Mouse (Mus musculus): Measurements from ENCODE around the gene 4933434E20Rik. TPM values are rescaled to one million over a fixed set of nuclear protein-coding genes. Genes with fewer than 3 reads are reported as not detected.

The 4933434E20Rik gene
- polyA plus RNA-seq, 1 experiment from 2014 or later, result 162 TPM

DNA sequence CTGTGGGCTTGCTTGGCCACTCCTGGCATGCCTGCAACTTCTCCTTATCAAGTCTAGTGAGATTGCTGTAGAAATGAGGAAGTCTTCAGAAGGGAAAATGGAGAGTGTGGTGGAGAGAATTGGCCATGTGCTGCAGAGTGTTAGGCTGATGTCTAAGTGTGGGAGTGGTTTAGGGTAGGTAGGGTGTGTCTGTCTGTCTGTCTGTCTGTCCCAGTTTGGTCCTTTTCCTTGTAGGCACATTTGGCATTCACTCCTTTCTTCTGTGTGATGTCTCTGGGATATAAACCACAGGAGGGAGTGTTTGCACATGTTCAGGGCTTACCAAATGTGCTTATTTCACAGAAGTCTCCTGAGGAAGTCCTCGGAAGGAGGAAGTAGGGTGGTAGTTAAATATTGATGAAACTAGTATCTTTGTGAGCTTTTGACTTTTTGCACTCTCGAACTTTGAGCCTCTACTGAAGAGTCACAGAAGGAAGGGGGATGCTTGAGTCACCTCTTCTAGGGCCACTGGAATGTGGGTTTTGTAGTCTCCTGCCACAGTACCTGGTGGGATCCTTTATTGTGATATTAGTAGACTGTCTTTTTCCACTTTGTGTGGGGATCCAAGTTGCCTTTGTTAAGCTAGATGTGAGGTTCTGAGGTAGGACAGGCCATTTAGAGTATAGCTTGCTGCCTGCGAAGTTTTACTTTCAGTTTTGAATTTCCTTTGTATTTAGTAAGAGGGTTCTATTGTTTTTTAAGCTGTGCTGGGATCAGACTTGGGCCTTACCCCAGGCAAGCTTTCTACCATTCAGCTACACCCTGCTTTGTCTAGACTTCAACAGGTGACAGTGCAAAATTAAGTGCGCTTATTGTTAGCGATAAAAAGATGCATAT is 30.2 kb downstream of the 4933434E20Rik start:
- peak overlapping the region; percentile 80 for H3K4me2 ChIP-seq (ENCODE audit: low read length)
- peak overlapping the region; percentile 23 to 95 for H3K4me3 ChIP-seq (ENCODE audit: control insufficient read depth in 1 of 2, insufficient read depth in 1 of 2, low read depth in 1 of 2, low read length in 2 of 2)
- peak overlapping the region; percentile 94 for H3K9ac ChIP-seq (ENCODE audit: low read length)
- peak overlapping the region; percentile 72 to 99 for H3K27ac ChIP-seq (replicated peaks in 1 of 2; ENCODE audit: control insufficient read depth in 1 of 2, insufficient read depth in 1 of 2, low read depth in 2 of 2, low read length in 2 of 2)
- ATAC-seq (ENCODE audit: insufficient number of reproducible peaks, insufficient read depth, low FRiP score, low read depth), result no peak
- H3K4me1 ChIP-seq (ENCODE audit: control insufficient read depth in 2 of 2, insufficient read depth in 2 of 2, low read length in 2 of 2), result peaks cover 32 to 61% of the 10 kb centered on the region in 2 experiments
- H3K36me3 ChIP-seq (ENCODE audit: control insufficient read depth, insufficient read depth, low read length), result peaks cover 6% of the 10 kb centered on the region
- H3K9me3 ChIP-seq (ENCODE audit: control insufficient read depth, low read length), result no peaks in the 10 kb centered on the region
- no peaks in the 10 kb centered on the region for H3K27me3 ChIP-seq (ENCODE audit: control insufficient read depth, insufficient read depth, low read length)
- WGBS, result 67% methylated on average over 5 of the region's 5 CpGs

DNA sequence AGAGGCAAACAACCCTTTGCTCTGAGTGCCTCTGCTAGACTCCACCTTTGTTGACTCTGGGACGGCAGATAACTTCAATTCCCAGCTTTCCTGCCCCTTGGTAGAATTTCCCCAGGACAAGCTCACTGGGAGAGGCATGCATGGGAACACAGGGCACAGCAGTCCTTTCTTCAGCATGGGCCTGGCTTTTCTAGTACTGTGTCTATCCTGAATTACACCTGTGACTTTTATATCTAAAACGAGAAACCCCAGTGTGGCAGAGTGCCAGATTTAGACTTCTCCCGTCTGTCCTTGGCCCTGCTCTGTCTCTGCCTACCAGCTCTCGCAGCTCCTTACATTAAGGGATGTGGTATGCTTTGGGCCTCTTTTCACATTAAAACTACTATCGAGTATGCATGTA is 31.6 kb downstream of the 4933434E20Rik start:
- Histone ChIP-seq H3K9me3 (ENCODE audit: control insufficient read depth, low read length) (no peaks in the 10 kb centered on the region), H3K9ac (ENCODE audit: low read length) (peak overlapping the region; percentile 31), H3K4me2 (ENCODE audit: low read length) (peak overlapping the region; percentile 80), H3K4me3 (ENCODE audit: control insufficient read depth in 1 of 2, insufficient read depth in 1 of 2, low read depth in 1 of 2, low read length in 2 of 2) (0 out of 4 replicates have a peak overlapping the region, but pooled peaks of 1 of the 2 experiments have one; percentile 0), H3K4me1 (ENCODE audit: control insufficient read depth in 2 of 2, insufficient read depth in 2 of 2, low read length in 2 of 2) (peaks cover 30 to 56% of the 10 kb centered on the region in 2 experiments), H3K27ac (replicated peaks in 1 of 2; ENCODE audit: control insufficient read depth in 1 of 2, insufficient read depth in 1 of 2, low read depth in 2 of 2, low read length in 2 of 2) (peak overlapping the region; percentile 33 to 99; a peak in 3 of 4 replicates), H3K36me3 (ENCODE audit: control insufficient read depth, insufficient read depth, low read length) (peaks cover 20% of the 10 kb centered on the region), H3K27me3 (ENCODE audit: control insufficient read depth, insufficient read depth, low read length) (no peaks in the 10 kb centered on the region)
- ATAC-seq (ENCODE audit: insufficient number of reproducible peaks, insufficient read depth, low FRiP score, low read depth), result no peak
- WGBS, result 20% methylated on average over 5 of the region's 5 CpGs

DNA sequence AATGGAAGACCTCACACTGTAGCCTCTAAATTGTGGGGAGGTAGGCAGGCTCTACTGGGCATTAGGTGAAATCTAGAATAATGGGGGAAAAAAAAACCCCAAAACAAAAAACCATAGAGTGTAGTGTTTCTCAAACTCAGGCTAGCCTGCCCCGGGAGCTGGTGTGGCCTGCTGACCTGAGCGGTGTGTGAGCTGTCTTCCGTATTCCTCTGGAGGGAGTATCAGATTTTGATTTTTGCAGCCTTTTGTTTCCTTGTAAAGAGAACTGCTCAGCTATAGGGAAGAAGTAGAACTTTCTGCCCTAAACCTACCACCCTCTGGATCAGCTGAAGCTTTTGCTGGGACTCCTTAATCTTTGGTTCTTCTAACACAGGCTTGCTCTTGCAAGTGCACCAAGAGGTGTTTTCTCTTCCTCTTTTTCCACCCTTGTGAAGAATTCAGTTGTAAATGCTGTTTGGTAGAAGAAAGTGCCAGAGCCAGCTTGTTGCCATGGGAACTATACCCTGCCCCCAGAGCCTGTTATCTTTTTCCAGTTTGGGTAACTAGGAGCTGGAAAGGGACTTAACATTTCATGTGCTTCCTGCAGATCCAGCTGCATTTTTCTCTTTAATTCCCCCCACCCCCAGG is 32.4 kb downstream of the 4933434E20Rik start:
- Histone ChIP-seq H3K4me3 (ENCODE audit: control insufficient read depth in 1 of 2, insufficient read depth in 1 of 2, low read depth in 1 of 2, low read length in 2 of 2) (0 out of 4 replicates have a peak overlapping the region, but pooled peaks of 1 of the 2 experiments have one; percentile 0), H3K36me3 (ENCODE audit: control insufficient read depth, insufficient read depth, low read length) (peaks cover 28% of the 10 kb centered on the region), H3K4me2 (ENCODE audit: low read length) (peak overlapping the region; percentile 80), H3K9me3 (ENCODE audit: control insufficient read depth, low read length) (no peaks in the 10 kb centered on the region), H3K9ac (ENCODE audit: low read length) (peak overlapping the region; percentile 31; the same call in 1 of the 2 replicates), H3K27me3 (ENCODE audit: control insufficient read depth, insufficient read depth, low read length) (no peaks in the 10 kb centered on the region), H3K4me1 (ENCODE audit: control insufficient read depth in 2 of 2, insufficient read depth in 2 of 2, low read length in 2 of 2) (peaks cover 30 to 52% of the 10 kb centered on the region in 2 experiments), H3K27ac (replicated peaks in 1 of 2; ENCODE audit: control insufficient read depth in 1 of 2, insufficient read depth in 1 of 2, low read depth in 2 of 2, low read length in 2 of 2) (peak overlapping the region; percentile 14 to 99; a peak in 3 of 4 replicates)
- ATAC-seq (ENCODE audit: insufficient number of reproducible peaks, insufficient read depth, low FRiP score, low read depth), result no peak
- WGBS, result 62% methylated on average over 3 of the region's 3 CpGs

DNA sequence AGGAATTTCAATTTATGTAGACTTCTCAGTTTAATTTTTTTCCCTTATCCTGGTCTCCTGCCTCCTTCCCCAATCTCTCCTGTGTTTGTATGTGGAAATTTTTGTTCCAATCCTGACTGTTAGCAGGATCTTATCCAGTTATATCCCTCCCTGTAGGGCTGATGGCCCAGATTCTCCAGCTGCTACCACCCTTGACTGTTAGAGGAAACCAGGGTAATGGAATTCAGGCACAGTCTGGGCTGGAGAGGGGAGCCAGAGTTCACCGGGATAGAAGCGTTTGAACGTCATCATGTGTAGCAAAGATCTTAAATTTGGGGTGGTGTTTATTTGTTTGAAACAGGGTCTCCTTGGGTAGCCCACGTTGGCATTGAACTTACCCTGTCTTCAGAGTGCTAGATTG is 33.4 kb downstream of the 4933434E20Rik start:
- peak overlapping the region; percentile 80 for H3K4me2 ChIP-seq (ENCODE audit: low read length)
- H3K9ac ChIP-seq (ENCODE audit: low read length), result 0 out of 2 replicates have a peak overlapping the region, but pooled peaks have one; percentile 18
- ATAC-seq (ENCODE audit: insufficient number of reproducible peaks, insufficient read depth, low FRiP score, low read depth), result no peak
- H3K9me3 ChIP-seq (ENCODE audit: control insufficient read depth, low read length), result no peaks in the 10 kb centered on the region
- H3K4me3 ChIP-seq (ENCODE audit: control insufficient read depth in 1 of 2, insufficient read depth in 1 of 2, low read depth in 1 of 2, low read length in 2 of 2), result no peak overlapping the region
- H3K4me1 ChIP-seq (ENCODE audit: control insufficient read depth in 2 of 2, insufficient read depth in 2 of 2, low read length in 2 of 2), result peaks cover 30 to 49% of the 10 kb centered on the region in 2 experiments
- H3K27me3 ChIP-seq (ENCODE audit: control insufficient read depth, insufficient read depth, low read length), result no peaks in the 10 kb centered on the region
- 51% methylated on average over 4 of the region's 4 CpGs for WGBS
- H3K36me3 ChIP-seq (ENCODE audit: control insufficient read depth, insufficient read depth, low read length), result peaks cover 38% of the 10 kb centered on the region
- peak overlapping the region in 1 of 2 experiments; percentile 99; a peak in 2 of 4 replicates for H3K27ac ChIP-seq (replicated peaks in 1 of 2; ENCODE audit: control insufficient read depth in 1 of 2, insufficient read depth in 1 of 2, low read depth in 2 of 2, low read length in 2 of 2)

DNA sequence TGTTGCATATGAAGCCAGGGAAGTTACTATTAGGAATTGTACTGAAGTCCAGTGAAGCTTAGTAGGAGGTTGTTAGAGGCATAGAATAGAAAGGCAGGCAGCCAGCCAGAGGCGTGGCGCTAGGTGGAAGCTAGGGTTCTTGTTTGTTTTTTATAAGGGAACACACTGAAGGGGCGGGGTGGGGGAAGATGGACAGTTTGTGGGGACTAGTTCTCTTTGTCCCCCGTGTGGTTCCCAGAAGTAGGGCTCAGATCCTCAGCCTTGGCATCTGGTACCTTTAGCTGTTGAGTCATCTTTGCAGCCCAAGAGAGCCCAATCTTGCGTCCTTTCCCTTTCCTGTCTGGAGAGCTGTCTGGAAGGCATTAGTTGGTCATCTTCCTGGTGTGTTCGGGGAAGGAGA is 33.8 kb downstream of the 4933434E20Rik start:
- 68% methylated on average over 6 of the region's 6 CpGs for WGBS
- Histone ChIP-seq H3K9me3 (ENCODE audit: control insufficient read depth, low read length) (no peaks in the 10 kb centered on the region), H3K4me1 (ENCODE audit: control insufficient read depth in 2 of 2, insufficient read depth in 2 of 2, low read length in 2 of 2) (peaks cover 30 to 49% of the 10 kb centered on the region in 2 experiments), H3K27me3 (ENCODE audit: control insufficient read depth, insufficient read depth, low read length) (no peaks in the 10 kb centered on the region), H3K4me3 (ENCODE audit: control insufficient read depth in 1 of 2, insufficient read depth in 1 of 2, low read depth in 1 of 2, low read length in 2 of 2) (no peak overlapping the region), H3K9ac (ENCODE audit: low read length) (no peak overlapping the region), H3K36me3 (ENCODE audit: control insufficient read depth, insufficient read depth, low read length) (peaks cover 43% of the 10 kb centered on the region), H3K27ac (replicated peaks in 1 of 2; ENCODE audit: control insufficient read depth in 1 of 2, insufficient read depth in 1 of 2, low read depth in 2 of 2, low read length in 2 of 2) (peak overlapping the region in 1 of 2 experiments; percentile 99; a peak in 2 of 4 replicates), H3K4me2 (ENCODE audit: low read length) (peak overlapping the region; percentile 12)
- ATAC-seq (ENCODE audit: insufficient number of reproducible peaks, insufficient read depth, low FRiP score, low read depth), result no peak

DNA sequence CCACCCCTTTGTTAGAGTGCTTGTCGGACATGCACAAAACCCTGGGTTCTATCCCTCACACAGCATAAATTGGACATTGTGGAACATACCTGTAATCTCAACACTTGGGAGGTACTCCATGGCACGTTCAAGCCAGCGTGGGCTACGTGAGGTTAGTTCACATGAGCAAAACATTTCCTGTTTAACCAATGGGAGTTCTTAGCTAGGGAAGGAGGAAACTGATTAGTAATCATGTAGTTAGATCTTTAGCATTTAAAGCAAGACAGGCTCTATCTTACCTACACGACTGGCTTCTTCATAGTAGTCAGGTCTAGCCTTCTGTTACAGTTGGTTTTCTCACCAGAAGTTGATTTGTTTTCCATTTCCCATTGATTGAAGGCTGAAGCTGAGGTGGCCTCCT is 34.6 kb downstream of the 4933434E20Rik start:
- Histone ChIP-seq H3K4me3 (ENCODE audit: control insufficient read depth in 1 of 2, insufficient read depth in 1 of 2, low read depth in 1 of 2, low read length in 2 of 2) (no peak overlapping the region), H3K9me3 (ENCODE audit: control insufficient read depth, low read length) (no peaks in the 10 kb centered on the region), H3K9ac (ENCODE audit: low read length) (no peak overlapping the region), H3K4me2 (ENCODE audit: low read length) (no peak overlapping the region), H3K27me3 (ENCODE audit: control insufficient read depth, insufficient read depth, low read length) (no peaks in the 10 kb centered on the region), H3K36me3 (ENCODE audit: control insufficient read depth, insufficient read depth, low read length) (peaks cover 51% of the 10 kb centered on the region), H3K4me1 (ENCODE audit: control insufficient read depth in 2 of 2, insufficient read depth in 2 of 2, low read length in 2 of 2) (peaks cover 30 to 47% of the 10 kb centered on the region in 2 experiments), H3K27ac (replicated peaks in 1 of 2; ENCODE audit: control insufficient read depth in 1 of 2, insufficient read depth in 1 of 2, low read depth in 2 of 2, low read length in 2 of 2) (no peak overlapping the region)
- WGBS, result 75% methylated on average over 5 of the region's 5 CpGs
- ATAC-seq (ENCODE audit: insufficient number of reproducible peaks, insufficient read depth, low FRiP score, low read depth), result no peak

DNA sequence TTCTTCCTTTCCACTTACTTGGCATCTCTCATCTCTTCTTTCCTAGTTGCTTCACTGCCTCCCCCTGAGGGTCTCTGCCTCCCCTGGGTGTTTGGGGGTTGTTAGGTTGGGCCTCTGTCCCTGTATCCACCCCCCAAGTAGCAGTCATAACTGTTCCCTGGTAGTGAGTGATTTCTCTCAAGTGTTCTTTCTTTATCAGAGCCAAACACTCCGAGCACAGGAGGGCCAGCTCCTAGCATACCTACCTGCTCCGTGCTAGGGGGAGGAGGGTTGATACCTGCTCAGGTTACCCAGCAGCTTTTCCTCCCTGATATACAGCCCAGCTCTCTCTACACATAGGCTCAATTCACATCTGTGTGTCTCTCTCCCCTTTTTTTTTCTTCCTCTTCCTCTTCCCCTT is 37.2 kb downstream of the 4933434E20Rik start:
- ATAC-seq (ENCODE audit: insufficient number of reproducible peaks, insufficient read depth, low FRiP score, low read depth), result no peak
- no peak overlapping the region for H3K27ac ChIP-seq (replicated peaks in 1 of 2; ENCODE audit: control insufficient read depth in 1 of 2, insufficient read depth in 1 of 2, low read depth in 2 of 2, low read length in 2 of 2)
- WGBS, result 76% methylated on average over 2 of the region's 2 CpGs

More for the DNA sequence above, 37.2 kb downstream of the 4933434E20Rik start:
- Histone ChIP-seq H3K4me2 (ENCODE audit: low read length) (no peak overlapping the region), H3K9me3 (ENCODE audit: control insufficient read depth, low read length) (no peaks in the 10 kb centered on the region), H3K4me3 (ENCODE audit: control insufficient read depth in 1 of 2, insufficient read depth in 1 of 2, low read depth in 1 of 2, low read length in 2 of 2) (no peak overlapping the region), H3K9ac (ENCODE audit: low read length) (no peak overlapping the region), H3K36me3 (ENCODE audit: control insufficient read depth, insufficient read depth, low read length) (peaks cover 75% of the 10 kb centered on the region), H3K27me3 (ENCODE audit: control insufficient read depth, insufficient read depth, low read length) (no peaks in the 10 kb centered on the region), H3K4me1 (ENCODE audit: control insufficient read depth in 2 of 2, insufficient read depth in 2 of 2, low read length in 2 of 2) (peaks cover 13 to 21% of the 10 kb centered on the region in 2 experiments)
